9 mouse cellular contexts compared by ENCODE assay signal in genomic region chr13:99676393-99676792, GRCm38 (mm10).
DNase-seq lines count a peak whose midpoint lies in the region; ATAC-seq lines count a peak whose summit lies in the region.
"Had no signal": no experiment of that assay in that cellular context is flagged by ENCODE, and none has a peak within 500 bp of the region (broad histone marks: within the 10 kb centered on the region; RNA-seq: fewer than 3 reads in every experiment).

No protein-coding gene starts in this region.

- peak overlapping the region; percentile 46; the same call in 1 of the 2 replicates for H3K27ac ChIP-seq in forebrain, embryonic 15.5 days (replicated peaks)
- H3K27ac ChIP-seq in midbrain, embryonic 11.5 days (ENCODE audit: low read depth, low read length): no peak overlapping the region; the same call in 1 of the 2 replicates
- H3K27ac ChIP-seq in kidney, embryonic 14.5 days (ENCODE audit: low read depth, low read length): no peak overlapping the region

- H3K4me1 ChIP-seq in forebrain, embryonic 15.5 days: peaks cover 36% of the 10 kb centered on the region
- peaks cover 6% of the 10 kb centered on the region; the same call in 1 of the 2 replicates for H3K4me1 ChIP-seq in midbrain, embryonic 11.5 days (ENCODE audit: control insufficient read depth, insufficient read depth, low read length)
- no peaks in the 10 kb centered on the region for H3K4me1 ChIP-seq in kidney, embryonic 14.5 days (ENCODE audit: control insufficient read depth, insufficient read depth, low read length)

- no peak for DNase-seq in frontal cortex, postnatal 14 days (ENCODE audit: low spot score in 2 of 2)
- DNase-seq in brain, adult 2 months (ENCODE audit: low read depth, low spot score): peak; percentile 86
- peak; percentile 89 for DNase-seq in midbrain, embryonic 11.5 days (ENCODE audit: low spot score, missing footprints)
- DNase-seq in thymus, postnatal 25 days: no peak
- DNase-seq: liver, postnatal 0 days had no signal

- no peaks in the 10 kb centered on the region for H3K27me3 ChIP-seq in forebrain, embryonic 15.5 days
- no peaks in the 10 kb centered on the region for H3K27me3 ChIP-seq in midbrain, embryonic 11.5 days (ENCODE audit: control insufficient read depth, insufficient read depth, low read length)
- no peaks in the 10 kb centered on the region for H3K27me3 ChIP-seq in kidney, embryonic 14.5 days (ENCODE audit: control insufficient read depth, insufficient read depth, low read length)

- H3K4me2 ChIP-seq in forebrain, embryonic 15.5 days (replicated peaks): no peak overlapping the region
- no peak overlapping the region for H3K4me2 ChIP-seq in midbrain, embryonic 11.5 days
- H3K4me2 ChIP-seq in kidney, embryonic 14.5 days (replicated peaks; ENCODE audit: low read depth, low read length): no peak overlapping the region

- H3K36me3 ChIP-seq in forebrain, embryonic 15.5 days: no peaks in the 10 kb centered on the region
- no peaks in the 10 kb centered on the region for H3K36me3 ChIP-seq in midbrain, embryonic 11.5 days (ENCODE audit: control insufficient read depth, insufficient read depth, low read length)
- H3K36me3 ChIP-seq in kidney, embryonic 14.5 days (ENCODE audit: control insufficient read depth, insufficient read depth, low read length): no peaks in the 10 kb centered on the region

- H3K9me3 ChIP-seq in forebrain, embryonic 15.5 days: no peaks in the 10 kb centered on the region; the same call in 1 of the 2 replicates
- no peaks in the 10 kb centered on the region; the same call in 1 of the 2 replicates for H3K9me3 ChIP-seq in midbrain, embryonic 11.5 days (ENCODE audit: control insufficient read depth, low read length)
- no peaks in the 10 kb centered on the region for H3K9me3 ChIP-seq in kidney, embryonic 14.5 days (ENCODE audit: control insufficient read depth, low read length)

- 0% methylated on average over 1 of the region's 1 CpGs for WGBS in forebrain, embryonic 15.5 days
- 0% methylated on average over 1 of the region's 1 CpGs for WGBS in midbrain, embryonic 11.5 days
- 12% methylated on average over 1 of the region's 1 CpGs for WGBS in kidney, embryonic 14.5 days

- H3K4me3 ChIP-seq in forebrain, embryonic 15.5 days: no peak overlapping the region
- H3K4me3 ChIP-seq in midbrain, embryonic 11.5 days (ENCODE audit: low read depth, low read length): no peak overlapping the region
- no peak overlapping the region for H3K4me3 ChIP-seq in kidney, embryonic 14.5 days (ENCODE audit: low read length)

- no peak overlapping the region for H3K9ac ChIP-seq in forebrain, embryonic 15.5 days (replicated peaks)
- no peak overlapping the region for H3K9ac ChIP-seq in midbrain, embryonic 11.5 days (ENCODE audit: low read length)
- no peak overlapping the region for H3K9ac ChIP-seq in kidney, embryonic 14.5 days (ENCODE audit: low read depth, low read length)
- H3K9ac ChIP-seq: liver, postnatal 0 days had no signal

- ATAC-seq in frontal cortex, adult (ENCODE audit: low TSS enrichment): 0 out of 2 replicates have a peak, but pooled peaks have one; percentile 18
- ATAC-seq in forebrain, embryonic 15.5 days (replicated peaks): peak; percentile 88
- peak; percentile 83 for ATAC-seq in midbrain, embryonic 11.5 days (ENCODE audit: low FRiP score)
- ATAC-seq in megakaryocyte progenitor cell, adult 5-6 weeks (replicated peaks; ENCODE audit: poor library complexity): no peak
- no peak for ATAC-seq in kidney, embryonic 14.5 days (ENCODE audit: low FRiP score, low TSS enrichment)
- ATAC-seq: liver, postnatal 0 days had no signal

Comparison
In these comparisons a context has a peak if more than half of its experiments do, and no peak if none do; other contexts are left out.
1. ATAC-seq: peak in frontal cortex, adult (single experiment), forebrain, embryonic 15.5 days (single experiment) and midbrain, embryonic 11.5 days (single experiment); none in megakaryocyte progenitor cell, adult 5-6 weeks (single experiment) and kidney, embryonic 14.5 days (single experiment).
2. DNase-seq: peak in brain, adult 2 months (single experiment) and midbrain, embryonic 11.5 days (single experiment); none in frontal cortex, postnatal 14 days (0 of 2) and thymus, postnatal 25 days (single experiment).